Mouse (Mus musculus) lung, postnatal 0 days (tissue): ENCODE results near the gene Fam189a2. TPM values are rescaled to one million over a fixed set of nuclear protein-coding genes. Genes with fewer than 3 reads are reported as not detected.

ENCODE experiments used
- ATAC-seq: fragments of 200-750 bp; cut with Nextera tagmentation; 2 replicates; pipeline ENCODE4 v1.8.0; 2017; ENCODE audit warnings: moderate library complexity
- DNase-seq: peaks from one replicate; pipeline ENCODE4 v3.0.0-alpha.2; 2016; ENCODE audit warnings: low spot score
- H3K27ac ChIP-seq: fragments of 300-500 bp; sonication (generic); 2 replicates; pipeline ENCODE4 v1.5.1; 2014; ENCODE audit warnings: antibody characterized with exemption, mild to moderate bottlenecking, low read length, mixed read lengths
- H3K27me3 ChIP-seq: fragments of 300-500 bp; sonication (generic); replicated peaks from 2 replicates; pipeline ENCODE4 v1.6.1; 2014; ENCODE audit warnings: low read length, mixed read lengths; ENCODE audit not compliant: insufficient read depth
- H3K36me3 ChIP-seq: fragments of 300-500 bp; sonication (generic); 2 replicates; pipeline ENCODE4 v1.6.1; 2014; ENCODE audit warnings: low read length, mixed read lengths; ENCODE audit not compliant: insufficient read depth
- H3K4me1 ChIP-seq: fragments of 300-500 bp; sonication (generic); 2 replicates; pipeline ENCODE4 v1.6.1; 2014; ENCODE audit warnings: antibody characterized with exemption, low read depth, low read length, mixed read lengths; ENCODE audit not compliant: insufficient read depth
- H3K4me2 ChIP-seq: fragments of 300-500 bp; sonication (generic); replicated peaks from 2 replicates; pipeline ENCODE4 v1.6.1; 2014; ENCODE audit warnings: low read depth, mild to moderate bottlenecking, low read length, moderate library complexity, mixed read lengths
- H3K4me3 ChIP-seq: fragments of 300-500 bp; sonication (generic); 2 replicates; pipeline ENCODE4 v1.5.1; 2014; ENCODE audit warnings: low read depth, low read length
- H3K9ac ChIP-seq: fragments of 300-500 bp; sonication (generic); replicated peaks from 2 replicates; pipeline ENCODE4 v1.6.1; 2014; ENCODE audit warnings: low read depth, mild to moderate bottlenecking
- H3K9me3 ChIP-seq: fragments of 300-500 bp; sonication (generic); 2 replicates; pipeline ENCODE4 v1.6.1; 2016; ENCODE audit warnings: low read length, mixed read lengths
- CTCF ChIP-seq: IDR thresholded peaks from 2 replicates; pipeline ENCODE4 v1.5.1; 2016; ENCODE audit warnings: antibody characterized with exemption, mild to moderate bottlenecking
- EP300 ChIP-seq: IDR thresholded peaks from 2 replicates; pipeline ENCODE4 v1.6.1; 2016; ENCODE audit warnings: antibody characterized with exemption, mild to moderate bottlenecking, control low read depth
- whole genome bisulfite sequencing: fragments of 180-500 bp; shearing (Covaris S2); extraction: QIAGEN DNeasy Blood & Tissue Kit; methylation state at CpG from one replicate; pipeline ENCODE4 v1.1.7; 2014; 5-methylcytosine and 5-hydroxymethylcytosine counted together
- polyA plus RNA-seq: library from polyadenylated mRNA; unstranded; fragments of >200 nt; fragmentation: Nextera tagmentation; extraction: Ambion mirVana; gene quantifications from 2 replicates; pipeline ENCODE4 v1.2.1, GENCODE M21; 2015

Fam189a2 gene
- polyA plus RNA-seq, 1 experiment from 2014 or later, result 26.2 TPM

GRCm38 (mm10) chr19:23924057-23924456 lies 106.8 kb downstream of the Fam189a2 start:
- H3K4me2 ChIP-seq, result no peak overlapping the region
- H3K27me3 ChIP-seq, result no peaks in the 10 kb centered on the region
- H3K9me3 ChIP-seq, result no peaks in the 10 kb centered on the region

More at GRCm38 (mm10) chr19:23924057-23924456, 106.8 kb downstream of the Fam189a2 start:
- Histone ChIP-seq H3K36me3 (no peaks in the 10 kb centered on the region), H3K9ac (no peak overlapping the region), H3K27ac (no peak overlapping the region), H3K4me3 (no peak overlapping the region), H3K4me1 (no peaks in the 10 kb centered on the region)
- WGBS, result 31% methylated on average over 6 of the region's 6 CpGs
- DNase-seq (peak; percentile 40), ATAC-seq (no peak)
- TF ChIP-seq EP300, result no peak
- no peak for TF ChIP-seq CTCF

Other genes with a start within 250 kb of the Fam189a2 start
- 37.8 and 48.3 TPM in 2 replicates for gene Tjp2, start 194.0 kb upstream of the Fam189a2 start, polyA plus RNA-seq
- gene Fxn, start 249.6 kb upstream of the Fam189a2 start, polyA plus RNA-seq, result 19.7 and 22.1 TPM in 2 replicates